Mouse (Mus musculus): Measurements from ENCODE around the gene Dmxl2.

DNA sequence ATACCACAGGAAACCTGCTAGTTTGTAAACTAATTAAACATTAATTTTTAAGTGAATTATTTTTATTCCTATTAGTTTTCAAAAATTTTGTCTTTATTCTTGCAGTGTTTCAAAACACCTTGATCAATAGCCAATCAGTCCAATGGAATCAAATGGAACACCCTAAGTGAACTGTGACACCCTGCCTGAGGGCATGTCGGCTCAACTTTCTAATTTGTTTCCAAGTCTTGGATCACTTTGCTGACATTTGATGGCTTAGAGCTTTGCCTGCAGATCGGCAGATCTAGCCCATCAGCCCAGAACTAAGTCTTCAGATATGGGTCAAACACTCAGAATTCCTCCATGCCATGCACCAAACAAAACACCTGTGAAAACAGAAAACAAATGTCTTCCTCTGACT lies 14.6 kb upstream of the Dmxl2 start:
- no peak for TF ChIP-seq POLR2A (IDR thresholded peaks at IDR 0.05; ENCODE audit: extremely low read depth, insufficient read depth, low read length)
- TF ChIP-seq CTCF (IDR thresholded peaks at IDR 0.05; ENCODE audit: extremely low read depth, insufficient read depth, low read length): no peak
